Mouse (Mus musculus) E14TG2a.4 (cell line): Measurements from ENCODE around the gene Sox4.

Source experiments
- CTCF ChIP-seq: conservative IDR thresholded peaks from 2 replicates; pipeline ENCODE4 v1.5.1; 2014; ENCODE audit warnings: low read length
- NANOG ChIP-seq: IDR thresholded peaks from 2 replicates; pipeline ENCODE4 v1.6.1; 2014; ENCODE audit warnings: borderline replicate concordance, low read length, mixed read lengths
- POU5F1 ChIP-seq: IDR thresholded peaks from 2 replicates; pipeline ENCODE4 v1.6.1; 2014; ENCODE audit warnings: low read length, borderline replicate concordance

DNA sequence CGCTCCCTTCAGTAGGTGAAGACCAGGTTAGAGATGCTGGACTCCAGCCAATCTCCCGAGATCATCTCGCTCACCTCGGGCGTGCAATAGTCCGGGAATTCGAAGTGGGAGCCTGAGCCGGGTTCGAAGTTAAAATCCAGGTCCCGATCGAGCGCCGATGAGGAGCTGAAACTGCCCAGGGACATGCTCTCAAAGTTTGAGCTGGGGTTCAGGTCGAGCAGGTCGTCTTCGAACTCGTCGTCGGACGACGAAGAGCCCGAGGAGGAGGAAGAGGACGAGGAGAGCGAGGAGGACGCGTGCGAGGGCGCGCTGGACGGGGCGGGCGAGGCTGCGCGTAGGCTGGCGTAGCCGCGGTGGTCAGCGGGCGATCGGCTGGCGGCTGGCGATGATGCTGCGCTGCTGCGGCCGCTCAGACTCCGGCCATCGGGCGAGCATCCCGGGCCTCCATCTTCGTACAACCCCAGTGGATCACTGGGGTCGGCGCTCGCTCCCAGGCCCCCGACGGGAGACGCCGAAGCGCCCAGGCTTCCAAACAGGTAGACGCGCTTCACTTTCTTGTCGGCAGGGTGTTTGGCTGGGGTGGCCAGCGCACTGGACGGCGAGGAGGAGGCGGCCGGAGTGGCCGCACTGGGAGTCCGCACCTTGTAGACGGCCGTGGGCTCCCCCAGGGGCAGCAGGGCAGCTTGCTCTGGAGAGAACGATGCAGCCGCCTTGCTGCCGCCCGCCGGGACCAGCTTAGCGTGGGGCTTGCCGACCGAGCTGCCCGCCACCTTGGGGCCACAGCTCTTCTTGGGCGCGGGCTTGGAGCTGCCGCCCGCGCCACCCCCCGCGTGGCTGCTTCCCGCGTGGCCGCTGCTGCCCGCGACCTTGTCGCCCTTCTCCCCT is 1.6 kb downstream of the Sox4 start:
- TF ChIP-seq CTCF (no peak), NANOG (no peak), POU5F1 (no peak)
